Mouse (Mus musculus): Measurements from ENCODE around the gene Ptges3l.

The Ptges3l gene

GRCm38 (mm10) chr11:101424925-101425813, at the start of gene Ptges3l, which contains the start of gene Rundc1:
TSS of gene Ptges3l (minus strand) at chr11:101425333.
TSS of gene Rundc1 (plus strand) at chr11:101425085.
- CTCF ChIA-PET, result interaction anchor here (0.5 to 1.8 kb wide), 10 partner anchors 9 to 1021 kb away, joined by 3 to 13 read pairs (median 4); partner anchors contain the start of gene Rpl27 (in 3 of the 4)
- POLR2A ChIA-PET, result interaction anchor here (0.6 to 14.8 kb wide), 37 partner anchors 8 to 897 kb away, joined by 3 to 207 read pairs (median 4); partner anchors contain the start of genes Rpl27 (in 4 of the 4), Aarsd1 (in 2 of the 4), Wnk4 (in 2 of the 4) and Acly (in 1 of the 4)

DNA sequence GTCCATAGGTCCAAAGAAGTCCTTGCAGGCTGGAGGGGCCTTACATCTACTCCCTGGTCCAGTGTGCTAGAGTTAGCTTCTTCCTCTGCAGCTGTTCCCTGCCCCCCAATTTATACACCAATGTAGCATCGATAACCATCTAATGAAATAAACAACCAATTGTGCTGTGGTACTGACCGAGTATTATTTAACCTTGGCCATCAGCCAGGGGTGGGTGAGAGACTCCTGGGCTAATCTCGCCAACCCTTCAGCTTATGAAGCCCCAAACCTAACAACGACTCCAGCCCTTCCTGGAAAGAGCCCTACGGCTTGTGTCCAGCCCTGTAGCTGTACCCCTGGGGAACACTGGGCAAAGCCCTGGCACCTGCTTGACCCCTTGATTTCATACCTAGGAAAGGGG, 49.2 kb upstream of the Ptges3l start:
- CTCF ChIA-PET, result interaction anchor here in 1 of 4 experiments (0.6 kb wide), 1 partner anchor 109 kb away, joined by 3 read pairs; no protein-coding TSS in a partner anchor

GRCm38 (mm10) chr11:101473686-101474085, 48.6 kb upstream of the Ptges3l start:
- POLR2A ChIA-PET, result interaction anchor here in 1 of 4 experiments (0.7 to 24.0 kb wide), 7 partner anchors 9 to 184 kb away, joined by 3 to 550 read pairs (median 4); partner anchors contain the start of genes Brca1, Ifi35 and Rpl27
- CTCF ChIA-PET, result interaction anchor here in 2 of 4 experiments (0.6 kb wide), 2 partner anchors 110 to 600 kb away, joined by 3 read pairs; no protein-coding TSS in a partner anchor

More for the DNA sequence above, 49.2 kb upstream of the Ptges3l start:
- POLR2A ChIA-PET, result interaction anchor here in 2 of 4 experiments (0.9 to 24.0 kb wide), 8 partner anchors 9 to 126 kb away, joined by 3 to 550 read pairs (median 4); partner anchors contain the start of genes Brca1 (in 1 of the 2), Ifi35 (in 1 of the 2), Rnd2 (in 1 of the 2) and Rpl27 (in 1 of the 2)

- CTCF ChIA-PET, result interaction anchor here in 1 of 4 experiments (1.3 kb wide), 1 partner anchor 102 kb away, joined by 3 read pairs; no protein-coding TSS in a partner anchor
Measured at GRCm38 (mm10) chr11:101472336-101472735, 47.2 kb upstream of the Ptges3l start.

GRCm38 (mm10) chr11:101471926-101472325, 46.8 kb upstream of the Ptges3l start:
- CTCF ChIA-PET, result interaction anchor here in 1 of 4 experiments (1.0 to 2.0 kb wide), 3 partner anchors 103 to 118 kb away, joined by 3 to 5 read pairs (median 3); no protein-coding TSS in a partner anchor
- POLR2A ChIA-PET, result interaction anchor here in 3 of 4 experiments (0.6 to 24.0 kb wide), 16 partner anchors 9 to 310 kb away, joined by 3 to 550 read pairs (median 4); partner anchors contain the start of genes Rpl27 (in 2 of the 3), Gm11634 (in 1 of the 3) and Ifi35 (in 1 of the 3)

More at GRCm38 (mm10) chr11:101472336-101472735, 47.2 kb upstream of the Ptges3l start:
- POLR2A ChIA-PET, result interaction anchor here in 3 of 4 experiments (0.6 to 24.0 kb wide), 10 partner anchors 9 to 635 kb away, joined by 3 to 550 read pairs (median 6); partner anchors contain the start of genes Rpl27 (in 2 of the 3), Gm11634 (in 1 of the 3) and Ifi35 (in 1 of the 3)

- ChIA-PET CTCF (interaction anchor here in 3 of 4 experiments (0.6 to 2.0 kb wide), 5 partner anchors 9 to 146 kb away, joined by 3 to 8 read pairs (median 5); partner anchors contain the start of gene Aoc2 (in 1 of the 3)), POLR2A (interaction anchor here in 3 of 4 experiments (1.0 to 24.0 kb wide), 18 partner anchors 11 to 130 kb away, joined by 3 to 550 read pairs (median 6); partner anchors contain the start of genes Rpl27 (in 3 of the 3), Gm11634 (in 1 of the 3), Ifi35 (in 1 of the 3) and Tmem106a (in 1 of the 3))
Measured at GRCm38 (mm10) chr11:101470206-101470605, 45.1 kb upstream of the Ptges3l start.

- POLR2A ChIA-PET, result interaction anchor here (0.6 to 24.0 kb wide), 25 partner anchors 9 to 405 kb away, joined by 3 to 550 read pairs (median 11); partner anchors contain the start of genes Rpl27 (in 3 of the 4), Brca1 (in 2 of the 4), Nbr1 (in 2 of the 4) and Rdm1 (in 2 of the 4)
Measured at GRCm38 (mm10) chr11:101469155-101469554, 44.0 kb upstream of the Ptges3l start.

DNA sequence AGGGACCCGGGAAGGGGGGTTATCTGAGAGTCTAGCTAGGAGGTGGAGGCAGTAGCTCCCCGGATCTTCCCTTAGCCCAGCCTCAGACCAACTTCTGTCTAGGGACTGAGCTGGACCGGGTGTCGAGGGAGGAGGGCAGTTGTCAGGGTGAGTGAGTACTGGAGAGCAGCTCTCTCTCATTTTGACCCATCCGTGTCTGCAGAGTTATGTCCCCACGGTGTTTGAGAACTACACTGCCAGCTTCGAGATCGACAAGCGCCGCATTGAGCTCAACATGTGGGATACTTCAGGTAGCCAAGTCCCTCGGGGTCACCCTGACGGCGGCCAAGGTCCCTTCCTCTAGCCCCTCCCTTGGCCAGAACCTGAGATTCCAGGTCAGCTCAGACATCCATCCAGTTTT, 43.6 kb upstream of the Ptges3l start:
- ChIA-PET CTCF (interaction anchor here (0.5 to 1.5 kb wide), 8 partner anchors 12 to 318 kb away, joined by 3 to 7 read pairs (median 3); no protein-coding TSS in a partner anchor), POLR2A (interaction anchor here (0.6 to 24.0 kb wide), 29 partner anchors 9 to 405 kb away, joined by 3 to 550 read pairs (median 10); partner anchors contain the start of genes Rpl27 (in 3 of the 4), Brca1 (in 2 of the 4), Nbr1 (in 2 of the 4) and Rdm1 (in 2 of the 4))

More at GRCm38 (mm10) chr11:101469155-101469554, 44.0 kb upstream of the Ptges3l start:
- CTCF ChIA-PET, result interaction anchor here in 3 of 4 experiments (0.5 to 1.5 kb wide), 6 partner anchors 10 to 318 kb away, joined by 3 to 6 read pairs (median 3); no protein-coding TSS in a partner anchor

GRCm38 (mm10) chr11:101468263-101468688, 43.1 kb upstream of the Ptges3l start:
- POLR2A ChIA-PET, result interaction anchor here (0.7 to 24.0 kb wide), 37 partner anchors 9 to 404 kb away, joined by 3 to 550 read pairs (median 5); partner anchors contain the start of genes Rpl27 (in 4 of the 4), Brca1 (in 2 of the 4), Nbr1 (in 2 of the 4) and Rdm1 (in 2 of the 4)

GRCm38 (mm10) chr11:101467477-101468262, 42.5 kb upstream of the Ptges3l start:
- CTCF ChIA-PET, result interaction anchor here (0.5 to 2.1 kb wide), 32 partner anchors 9 to 781 kb away, joined by 3 to 12 read pairs (median 4); partner anchors contain the start of genes Rpl27 (in 2 of the 4), BC030867 (in 1 of the 4) and Tmem106a (in 1 of the 4)
- POLR2A ChIA-PET, result interaction anchor here (0.5 to 24.0 kb wide), 72 partner anchors 8 to 849 kb away, joined by 3 to 550 read pairs (median 4); partner anchors contain the start of genes Rpl27 (in 4 of the 4), Ifi35 (in 2 of the 4), Nbr1 (in 2 of the 4) and Rdm1 (in 2 of the 4)

More at GRCm38 (mm10) chr11:101468263-101468688, 43.1 kb upstream of the Ptges3l start:
- CTCF ChIA-PET, result interaction anchor here in 3 of 4 experiments (0.5 to 2.1 kb wide), 16 partner anchors 9 to 317 kb away, joined by 3 to 12 read pairs (median 4); partner anchors contain the start of genes Rpl27 (in 2 of the 3) and Tmem106a (in 1 of the 3)

- POLR2A ChIA-PET, result interaction anchor here in 3 of 4 experiments (0.6 to 24.0 kb wide), 17 partner anchors 11 to 328 kb away, joined by 3 to 550 read pairs (median 16); partner anchors contain the start of genes Rpl27 (in 3 of the 3), Brca1 (in 1 of the 3), Ifi35 (in 1 of the 3) and Nbr1 (in 1 of the 3)
- CTCF ChIA-PET, result interaction anchor here in 2 of 4 experiments (1.0 to 2.1 kb wide), 5 partner anchors 14 to 286 kb away, joined by 3 to 11 read pairs (median 5); no protein-coding TSS in a partner anchor
Measured at GRCm38 (mm10) chr11:101466552-101466950, 41.4 kb upstream of the Ptges3l start.

GRCm38 (mm10) chr11:101465869-101466551, 40.9 kb upstream of the Ptges3l start, which contains the start of gene Vat1:
TSS of gene Vat1 (minus strand) at chr11:101466230.
- ChIA-PET CTCF (interaction anchor here in 3 of 4 experiments (0.5 to 2.8 kb wide), 11 partner anchors 15 to 339 kb away, joined by 3 to 19 read pairs (median 5); partner anchors contain the start of gene Rpl27 (in 1 of the 3)), POLR2A (interaction anchor here in 3 of 4 experiments (0.6 to 24.0 kb wide), 30 partner anchors 9 to 346 kb away, joined by 3 to 550 read pairs (median 6); partner anchors contain the start of genes Rpl27 (in 3 of the 3), Brca1 (in 2 of the 3), Ifi35 (in 2 of the 3) and Nbr1 (in 2 of the 3))

DNA sequence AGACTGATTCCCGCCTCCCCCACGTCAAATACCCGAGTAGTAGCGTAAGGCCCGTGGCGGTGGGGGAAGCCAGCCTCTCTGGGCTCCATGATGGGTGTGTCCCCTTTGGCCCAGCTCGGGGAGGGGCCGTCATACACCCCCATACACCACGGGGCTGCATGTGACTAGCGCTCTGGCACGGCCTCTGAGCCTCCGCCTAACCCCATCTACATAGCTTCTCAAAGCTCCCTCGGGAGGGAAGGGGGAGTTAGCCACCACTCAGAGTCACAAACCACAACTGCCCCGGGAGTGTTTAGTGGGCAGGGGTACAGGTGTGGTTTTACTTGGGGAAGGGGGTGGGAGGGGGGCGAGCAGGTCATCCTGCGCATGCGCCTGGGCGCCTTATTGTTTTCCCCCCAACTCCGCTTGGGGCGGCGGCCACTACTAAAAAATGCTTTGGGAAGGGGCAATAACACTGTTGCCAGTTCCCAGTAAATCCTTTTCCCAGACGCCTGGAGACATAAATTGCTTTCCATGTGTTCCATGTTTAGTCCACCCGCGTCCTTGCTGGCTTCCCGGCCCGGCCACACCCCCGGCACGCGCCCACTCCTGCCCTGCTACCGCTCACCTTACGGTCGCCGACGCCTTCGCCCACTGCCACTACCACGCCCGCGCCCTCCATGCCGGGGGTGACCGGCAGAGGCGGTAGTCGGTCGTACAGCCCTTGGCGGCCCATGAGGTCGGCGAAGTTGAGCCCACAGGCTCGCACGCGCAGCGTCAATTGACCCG, 40.2 kb upstream of the Ptges3l start:
- POLR2A ChIA-PET, result interaction anchor here (0.6 to 24.0 kb wide), 74 partner anchors 9 to 1146 kb away, joined by 3 to 550 read pairs (median 4); partner anchors contain the start of genes Rpl27 (in 4 of the 4), Aarsd1 (in 3 of the 4), Brca1 (in 2 of the 4) and Cntd1 (in 2 of the 4)
- CTCF ChIA-PET, result interaction anchor here (0.5 to 2.8 kb wide), 13 partner anchors 13 to 338 kb away, joined by 3 to 19 read pairs (median 3); partner anchors contain the start of gene Rpl27 (in 1 of the 4)

All from embryonic stem cell, embryonic (primary cell).